Mouse (Mus musculus) heart, postnatal 14 days (tissue): ENCODE data around the gene Zfyve16. TPM values are rescaled to one million over a fixed set of nuclear protein-coding genes. Genes with fewer than 3 reads are reported as not detected.

Experiments
- DNase-seq, 2 experiments: peaks; one replicate each; pipeline ENCODE4 v3.0.0; 2021 to 2022
- intact Hi-C: fragments of 180-260 bp; cut with DNase I; formaldehyde crosslinking; loops from one replicate; pipeline ENCODE4 v1.15.1; 2025
- long read RNA-seq, 2 experiments: library from polyadenylated mRNA; stranded (forward); transcript quantifications; one replicate each; pipeline ENCODE4 v2.0.0; 2021
- total RNA-seq, 2 experiments: library from RNA; stranded (reverse); gene quantifications; 2 replicates each; pipeline ENCODE4 v1.2.3; 2021

Gene Zfyve16
- 10 to 100 TPM; 16.3 to 17.2 TPM for total RNA-seq
- long read RNA-seq, experiment 1, full-length matches to known transcripts = 7 of 9 reads
- long read RNA-seq, experiment 1, partial matches to known transcripts = 2 of 9 reads
- long read RNA-seq, experiment 1, other reads (novel, unspliced or antisense) = 0 of 9 reads
- long read RNA-seq, experiment 2, full-length matches to known transcripts = 6 of 15 reads
- long read RNA-seq, experiment 2, partial matches to known transcripts = 3 of 15 reads
- long read RNA-seq, experiment 2, other reads (novel, unspliced or antisense) = 6 of 15 reads

DNA sequence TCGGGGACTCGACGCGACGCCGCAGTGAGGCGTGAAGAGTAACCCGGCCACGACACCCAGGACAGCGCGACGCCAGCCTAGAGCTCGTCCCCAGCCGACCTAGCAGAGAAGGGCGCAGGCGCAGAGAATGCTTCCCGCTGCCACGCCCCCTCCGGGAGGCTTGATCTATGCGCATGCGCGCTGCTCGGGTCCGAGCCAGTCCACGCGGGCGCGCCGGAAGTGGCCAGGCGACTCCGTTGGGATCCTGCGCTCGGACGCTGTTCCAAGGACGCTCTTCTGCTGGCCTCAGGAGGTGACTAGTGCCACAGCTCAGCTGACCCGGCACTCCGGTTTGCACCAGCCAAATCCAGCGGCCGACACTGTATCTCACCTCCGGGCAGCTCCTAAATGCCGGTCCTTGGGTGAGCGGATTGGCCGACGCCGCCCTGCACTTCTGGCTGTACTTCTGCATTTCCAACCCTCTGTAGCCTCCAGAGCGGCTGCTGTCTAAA is at the start of gene Zfyve16:
Gene Zfyve16 (minus strand): TSS at position 148 of the 491 bp plus-strand sequence.
- intact Hi-C loops = no loop called here

DNA sequence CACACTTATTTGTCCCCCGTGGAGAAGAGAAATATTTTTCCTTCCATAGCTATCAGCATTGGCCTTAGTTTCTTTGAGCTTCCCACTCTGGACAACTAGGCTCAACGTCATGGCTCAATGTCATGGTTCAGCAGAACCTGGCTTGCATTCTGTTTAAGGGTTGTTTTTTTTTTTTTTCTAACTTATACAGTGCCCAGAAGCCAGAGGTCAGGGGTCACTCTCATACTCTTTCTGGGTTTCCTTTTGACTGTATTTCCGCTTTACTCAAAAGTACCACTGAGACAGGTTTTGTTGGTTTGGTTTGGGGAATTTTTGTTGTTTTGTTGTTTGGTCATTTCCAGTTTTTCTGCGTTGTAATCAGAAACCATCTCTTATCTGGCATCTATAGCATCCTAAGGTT is 47.5 kb upstream of the Zfyve16 start:
- intact Hi-C loops = no loop called here
- no peak for DNase-seq

More for the DNA sequence above, at the start of gene Zfyve16:
- DNase-seq = peak; percentile 99

DNA sequence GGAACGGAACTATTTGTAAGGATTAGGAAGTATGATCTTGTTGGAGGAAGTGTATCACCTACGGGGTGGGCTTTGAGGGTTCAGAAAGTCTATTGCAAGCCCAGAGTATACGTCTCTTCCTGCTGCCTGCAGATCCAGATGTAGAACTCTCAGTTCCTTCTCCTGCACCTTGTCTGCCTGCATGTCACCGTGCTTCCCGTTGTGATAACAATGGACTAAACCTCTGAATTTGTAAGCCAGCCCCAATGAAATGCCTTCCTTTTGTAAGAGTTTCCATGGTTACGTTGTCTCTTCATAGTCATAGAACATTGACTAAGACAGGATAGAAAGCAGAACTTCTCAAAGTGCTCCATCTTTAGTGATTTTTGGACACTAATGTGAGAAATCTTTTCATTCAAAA is 46.0 kb upstream of the Zfyve16 start:
- DNase-seq = no peak
- intact Hi-C loops = no loop called here

DNA sequence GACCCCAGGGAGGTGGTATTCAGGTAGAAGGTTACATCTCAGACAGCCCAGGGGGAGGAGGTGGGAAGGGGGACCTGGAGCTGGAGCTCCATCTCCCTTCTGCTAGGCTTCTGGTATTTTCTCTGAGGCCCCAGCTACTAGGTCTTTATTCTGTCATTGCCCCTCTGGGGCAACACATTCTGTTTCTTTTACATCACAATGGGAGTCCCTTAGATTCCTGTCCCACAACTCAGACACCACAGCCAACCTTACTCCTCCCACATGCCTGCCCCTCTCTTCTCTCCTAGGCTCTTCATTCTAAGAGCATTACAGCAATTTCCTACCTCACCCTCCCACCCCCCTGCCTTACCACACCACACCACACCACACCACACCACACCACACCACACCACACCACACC is 45.4 kb upstream of the Zfyve16 start, which contains the start of gene Spz1:
Gene Spz1 (minus strand): TSS at position 101 of the 400 bp plus-strand sequence.
- intact Hi-C loops = no loop called here

DNA sequence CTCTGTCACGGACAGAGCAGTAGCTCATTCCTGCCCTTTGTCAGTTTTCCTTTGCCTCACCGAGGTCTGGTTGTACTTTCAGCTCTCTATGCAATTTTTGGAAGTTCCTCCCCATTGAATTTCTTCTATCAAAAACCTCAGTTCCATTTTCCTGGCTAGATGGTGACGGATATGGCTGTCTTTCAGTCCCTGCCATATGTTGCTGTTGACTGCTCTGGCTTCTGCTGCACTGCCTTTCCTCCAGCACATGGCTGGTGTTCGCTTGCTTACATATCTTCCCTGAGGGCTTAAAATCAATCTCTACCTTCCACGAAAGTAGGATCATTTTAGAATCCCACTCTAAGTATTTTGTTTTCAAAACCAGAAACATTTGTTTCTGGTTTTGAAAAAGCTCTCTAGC is 28.8 kb upstream of the Zfyve16 start:
- intact Hi-C loops = no loop called here
- no peak for DNase-seq

More for the DNA sequence above, 45.4 kb upstream of the Zfyve16 start, which contains the start of gene Spz1:
- DNase-seq = no peak

DNA sequence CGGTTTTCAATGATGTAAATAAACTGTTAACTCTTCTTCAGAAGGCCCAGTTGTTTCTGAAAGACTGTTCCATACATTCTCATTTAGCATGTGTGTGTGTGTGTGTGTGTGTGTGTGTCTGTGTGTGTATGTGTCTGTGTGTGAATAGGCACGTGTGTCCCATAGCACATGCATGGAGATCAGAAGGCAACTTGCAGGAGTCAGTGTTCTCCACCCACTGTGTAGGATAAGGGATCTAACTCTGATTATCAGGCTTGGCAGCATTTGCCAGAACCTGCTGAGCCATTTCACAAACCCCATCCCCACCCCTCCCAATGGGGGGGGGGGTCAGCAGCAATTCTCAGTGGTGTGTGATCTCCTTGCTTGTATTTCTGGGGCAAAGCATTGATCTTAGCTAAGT is 26.6 kb upstream of the Zfyve16 start:
- no peak for DNase-seq
- intact Hi-C loops = no loop called here

DNA sequence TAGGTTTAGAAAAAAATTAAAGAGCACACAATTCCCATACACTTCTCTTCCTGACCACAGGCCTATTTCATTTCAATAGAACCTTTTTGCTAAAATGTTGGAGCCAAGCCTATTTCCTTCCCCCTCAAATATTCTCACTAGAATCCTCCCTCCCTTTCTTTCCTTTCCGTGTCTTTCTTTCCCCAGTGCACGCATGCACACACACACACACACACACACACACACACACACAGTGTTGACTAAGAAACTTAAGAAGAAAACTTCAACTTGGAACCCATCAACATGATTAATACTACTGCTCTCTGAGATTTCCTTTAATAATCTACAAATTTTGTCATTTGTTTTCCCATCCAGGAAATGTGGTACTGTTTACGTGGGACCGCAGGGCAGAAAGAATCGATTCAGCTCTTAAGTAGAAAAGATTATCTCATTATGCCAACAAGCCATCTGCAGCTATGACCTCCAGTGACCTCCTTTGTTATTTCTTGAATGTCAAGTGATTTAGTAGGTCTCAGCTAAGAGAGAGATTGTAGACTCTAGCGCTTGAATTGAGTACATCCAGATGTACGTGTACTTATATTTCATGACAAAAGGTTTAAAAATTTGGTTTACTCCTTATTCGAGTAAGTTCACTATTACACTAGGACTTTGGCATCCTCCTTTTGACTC is 25.9 kb upstream of the Zfyve16 start:
- intact Hi-C loops = no loop called here
- DNase-seq = no peak

DNA sequence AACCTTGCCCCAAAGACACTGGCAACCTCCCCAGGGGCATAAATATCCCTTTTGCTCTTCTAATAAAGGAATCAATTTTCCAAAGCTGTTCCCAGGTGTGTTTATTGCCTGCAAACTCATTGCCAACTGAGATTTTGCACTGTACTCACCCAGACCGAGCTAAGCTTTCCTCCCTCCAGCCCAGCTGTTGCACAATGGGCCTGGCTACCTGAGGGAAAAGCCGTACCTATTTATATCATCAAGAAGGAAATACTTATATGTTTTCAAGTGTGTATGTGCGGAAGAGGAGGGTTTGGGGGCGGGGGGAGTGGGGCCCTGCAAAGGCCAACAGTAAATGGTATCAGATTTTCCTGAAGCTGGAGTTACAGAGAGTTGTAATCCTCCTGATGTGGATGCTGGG is 16.4 kb upstream of the Zfyve16 start:
- no peak for DNase-seq
- intact Hi-C loops = no loop called here

DNA sequence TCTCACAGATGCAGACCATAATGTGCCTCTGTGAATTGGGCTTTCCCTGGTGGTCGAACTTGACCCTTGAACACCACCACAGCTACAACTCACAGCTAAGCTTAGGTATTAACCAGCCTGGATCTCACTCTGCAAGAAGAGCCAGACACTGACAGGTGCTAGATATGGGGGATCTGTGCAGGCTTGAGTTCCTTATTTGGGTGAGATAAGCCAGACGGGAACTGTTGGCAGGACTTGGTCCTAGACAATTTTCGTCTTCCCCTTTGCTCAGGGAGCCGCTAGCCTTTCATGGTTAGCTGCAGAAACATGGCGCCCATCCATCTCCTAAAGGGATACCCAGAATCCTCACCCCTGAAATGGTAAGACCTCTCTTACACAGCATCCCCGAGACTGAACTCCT is 10.3 kb upstream of the Zfyve16 start:
- DNase-seq = no peak
- intact Hi-C loops = no loop called here

DNA sequence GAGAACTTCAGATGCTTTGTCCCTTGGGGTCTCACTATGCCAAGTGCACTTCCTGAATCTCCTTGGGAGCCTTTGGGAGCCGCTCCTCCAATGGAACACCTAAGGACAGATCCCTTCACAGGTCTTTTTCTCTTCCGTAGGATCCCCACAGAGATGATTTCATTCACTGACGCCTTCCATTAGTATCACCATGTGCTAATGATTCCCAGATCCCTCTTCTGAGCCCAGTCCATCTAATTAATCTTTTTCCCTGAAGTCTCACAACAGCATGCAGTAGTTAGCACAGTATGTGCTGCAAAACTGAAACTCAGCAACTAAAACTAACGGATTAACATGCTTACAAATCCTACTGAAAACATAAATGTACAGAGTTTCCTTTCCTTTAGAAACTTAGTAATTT is 8.5 kb upstream of the Zfyve16 start:
- DNase-seq = no peak

DNA sequence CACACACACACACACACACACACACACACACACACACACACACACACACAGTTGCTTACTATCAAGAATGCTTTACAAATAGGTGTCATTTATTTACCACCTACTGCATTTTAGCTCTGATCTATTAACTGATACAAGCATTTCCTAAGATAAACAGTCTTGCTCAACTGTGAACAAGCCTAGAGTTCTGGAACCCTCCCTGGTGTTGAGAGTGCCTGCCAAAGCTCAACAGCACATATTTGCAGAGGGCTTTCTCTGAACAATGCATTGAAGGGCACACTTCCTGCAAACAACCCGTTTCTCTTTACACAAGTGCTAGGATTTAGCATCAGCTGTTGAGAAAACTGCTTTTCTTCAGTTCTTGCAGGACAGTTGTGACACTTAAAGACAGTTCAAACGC is 3.1 kb upstream of the Zfyve16 start:
- DNase-seq = no peak
- intact Hi-C loops = no loop called here

More for the DNA sequence above, 8.5 kb upstream of the Zfyve16 start:
- intact Hi-C loops = no loop called here

DNA sequence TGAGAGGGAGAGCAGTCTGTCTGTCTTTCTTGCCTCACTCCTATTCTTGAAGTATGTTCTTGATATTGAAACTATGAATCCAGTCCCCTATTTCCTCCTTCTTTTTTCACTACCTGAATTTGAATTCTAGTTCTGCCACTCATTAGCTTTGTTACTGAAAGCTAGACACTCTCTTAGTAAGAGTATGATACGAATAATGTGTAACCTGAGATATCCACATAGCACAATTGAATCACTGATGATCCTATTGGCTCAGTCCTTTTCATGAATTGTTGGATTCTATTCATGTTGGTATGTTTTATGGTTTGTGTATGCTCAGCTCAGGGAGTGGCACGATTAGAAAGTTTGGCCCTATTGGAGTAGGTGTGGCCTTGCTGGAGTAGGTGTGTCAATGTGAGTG is 1.5 kb upstream of the Zfyve16 start:
- intact Hi-C loops = no loop called here
- DNase-seq = no peak

DNA sequence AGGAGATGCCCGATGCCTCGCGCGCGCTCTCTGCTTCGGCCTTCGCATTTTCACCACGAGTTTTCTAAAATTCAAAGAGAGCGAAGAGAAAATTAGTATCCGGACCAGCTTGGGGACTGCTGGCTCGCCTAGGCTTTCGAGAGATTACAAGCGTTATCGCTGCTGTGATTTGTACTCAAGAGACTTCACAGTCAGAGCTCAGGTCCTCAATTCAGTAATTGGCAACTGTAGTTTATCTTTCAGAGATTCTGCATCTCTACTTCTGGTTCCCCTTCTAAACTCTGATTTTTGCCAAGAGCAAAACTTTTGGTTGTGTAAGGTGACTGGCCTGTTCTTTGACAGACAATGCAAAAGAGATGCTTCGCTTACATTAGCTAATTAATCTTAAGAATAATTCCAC is 569 bp upstream of the Zfyve16 start:
- intact Hi-C loops = no loop called here
- DNase-seq = no peak

DNA sequence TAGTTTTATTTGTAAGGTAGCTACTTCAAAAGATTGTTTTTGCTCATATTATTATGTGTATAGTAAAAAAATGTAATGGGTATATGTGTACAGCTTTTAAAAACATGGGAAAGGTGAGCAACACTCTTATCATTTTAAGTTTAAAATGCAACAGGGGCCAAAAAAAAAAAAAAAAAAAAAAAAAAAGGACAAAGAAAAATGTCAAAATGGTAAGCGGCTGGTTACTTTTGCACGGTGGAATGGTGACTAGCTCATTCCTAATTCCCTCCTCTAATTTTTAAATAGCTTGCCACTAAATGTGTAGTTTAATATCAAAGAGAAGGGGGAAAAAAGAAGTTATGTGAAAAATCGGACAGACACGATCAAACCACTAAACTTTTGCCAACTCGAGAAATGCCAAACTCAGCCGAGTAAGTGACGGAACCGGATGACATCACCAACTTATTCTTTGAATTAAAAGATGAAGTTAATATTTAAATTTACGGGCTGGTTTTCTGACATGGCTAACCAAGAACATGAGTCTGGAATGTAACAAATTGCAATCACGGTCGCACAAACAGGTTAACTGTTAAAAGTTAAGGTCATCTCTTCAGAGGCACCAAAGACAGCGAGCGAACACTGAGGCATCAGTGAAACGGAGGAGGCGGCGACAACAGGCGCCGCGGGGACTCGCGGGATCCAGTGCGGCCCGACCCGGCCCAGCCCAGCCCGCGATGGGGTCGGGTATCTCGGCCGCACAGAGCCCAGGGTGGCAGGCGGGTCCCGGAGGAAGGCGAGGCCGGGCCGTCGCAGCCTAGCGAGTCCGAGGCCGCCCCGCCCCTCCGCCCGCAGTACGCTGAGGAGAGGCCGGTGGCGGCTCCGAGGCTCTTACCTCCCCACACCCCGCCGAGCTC is 594 bp downstream of the Zfyve16 start:
- no peak for DNase-seq
- intact Hi-C loops = no loop called here

DNA sequence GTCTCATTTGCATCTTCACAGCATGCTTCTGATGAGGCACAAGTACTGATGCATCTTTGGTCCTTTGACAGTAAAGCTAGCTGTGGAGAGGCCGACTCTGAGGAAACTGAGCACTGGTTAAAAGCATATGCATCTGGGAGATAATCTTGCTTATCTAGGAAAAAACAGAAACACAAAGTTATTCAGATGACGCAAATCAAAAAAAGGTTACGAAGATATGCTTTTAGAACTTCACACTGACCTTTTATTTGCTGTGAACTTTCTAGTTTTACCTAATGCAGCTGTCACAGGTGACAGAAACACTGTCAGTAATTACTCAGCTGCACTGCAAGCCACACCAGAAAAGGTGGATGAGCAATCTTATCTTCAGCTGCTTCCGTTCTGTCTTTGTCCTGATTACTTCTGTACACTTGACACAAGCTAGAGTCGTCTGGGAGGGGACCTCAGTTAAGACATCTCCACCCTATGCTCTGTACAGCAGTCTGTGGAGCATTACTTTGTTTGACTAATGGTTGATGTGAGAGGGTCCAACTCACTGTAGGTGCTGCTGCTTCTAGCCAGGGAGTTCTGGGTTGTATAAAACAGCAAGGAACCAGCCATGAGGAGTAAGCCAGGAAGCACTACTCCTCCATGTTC is 7.4 kb downstream of the Zfyve16 start:
- DNase-seq = no peak
- intact Hi-C loops = no loop called here

DNA sequence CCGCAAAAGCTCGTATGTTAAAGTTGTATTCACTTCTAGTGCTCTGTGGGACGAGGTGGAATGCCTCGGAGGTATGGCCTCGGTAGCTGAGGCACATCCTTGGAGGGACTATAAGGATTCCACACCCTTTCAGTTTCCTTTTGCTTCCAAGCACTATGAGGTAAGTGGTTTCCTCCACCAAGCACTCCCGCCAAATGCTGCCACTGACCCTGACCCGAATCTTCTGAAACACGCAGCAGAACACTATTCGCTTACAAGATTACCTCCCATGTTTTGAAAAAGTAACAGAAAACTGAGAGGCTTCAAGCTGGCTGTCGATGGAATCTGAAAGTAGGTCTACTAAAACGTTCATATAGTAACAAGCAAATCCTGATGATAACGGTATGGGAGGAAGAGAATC is 25.8 kb downstream of the Zfyve16 start:
- no peak for DNase-seq
- intact Hi-C loops = no loop called here

DNA sequence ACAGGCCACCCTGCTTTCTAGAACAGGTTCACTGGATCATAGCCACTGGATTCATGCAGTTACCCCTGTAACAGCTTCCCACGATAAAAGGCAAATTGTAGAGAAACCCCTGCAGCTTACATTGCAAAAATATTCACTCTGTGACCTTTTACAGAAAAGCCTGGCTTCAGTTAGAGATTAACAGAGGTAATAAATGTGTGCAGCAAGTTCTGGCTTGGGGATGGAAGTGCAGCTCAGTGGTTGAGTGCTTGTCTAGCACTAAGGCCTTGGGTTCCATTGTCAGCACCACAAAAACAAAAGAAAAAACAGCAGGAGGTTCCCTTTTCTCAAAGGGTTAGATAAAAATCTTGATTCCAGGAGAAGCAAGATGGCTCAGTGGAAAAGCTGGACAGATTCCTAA is 38.7 kb downstream of the Zfyve16 start:
- intact Hi-C loops = no loop called here
- DNase-seq = no peak

DNA sequence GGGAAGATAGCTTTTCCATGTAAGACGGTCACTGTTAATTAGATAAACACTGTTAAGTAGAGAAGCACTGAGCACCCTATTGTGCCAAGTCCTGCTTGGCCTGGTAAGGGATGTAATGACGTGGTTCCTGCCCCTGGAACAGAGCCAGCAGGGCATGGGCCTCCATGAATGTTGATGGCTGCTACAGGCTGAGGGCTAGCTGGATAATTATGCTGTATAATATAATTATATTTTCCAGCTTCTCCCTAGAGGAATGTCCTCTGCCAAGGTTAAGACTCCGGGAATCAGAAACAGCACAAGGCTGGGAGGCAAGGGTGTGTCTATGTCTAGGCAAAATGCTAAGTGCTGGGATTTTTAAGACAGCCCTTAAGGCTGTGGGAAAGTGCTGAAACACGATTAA is 39.9 kb downstream of the Zfyve16 start:
- DNase-seq = no peak

DNA sequence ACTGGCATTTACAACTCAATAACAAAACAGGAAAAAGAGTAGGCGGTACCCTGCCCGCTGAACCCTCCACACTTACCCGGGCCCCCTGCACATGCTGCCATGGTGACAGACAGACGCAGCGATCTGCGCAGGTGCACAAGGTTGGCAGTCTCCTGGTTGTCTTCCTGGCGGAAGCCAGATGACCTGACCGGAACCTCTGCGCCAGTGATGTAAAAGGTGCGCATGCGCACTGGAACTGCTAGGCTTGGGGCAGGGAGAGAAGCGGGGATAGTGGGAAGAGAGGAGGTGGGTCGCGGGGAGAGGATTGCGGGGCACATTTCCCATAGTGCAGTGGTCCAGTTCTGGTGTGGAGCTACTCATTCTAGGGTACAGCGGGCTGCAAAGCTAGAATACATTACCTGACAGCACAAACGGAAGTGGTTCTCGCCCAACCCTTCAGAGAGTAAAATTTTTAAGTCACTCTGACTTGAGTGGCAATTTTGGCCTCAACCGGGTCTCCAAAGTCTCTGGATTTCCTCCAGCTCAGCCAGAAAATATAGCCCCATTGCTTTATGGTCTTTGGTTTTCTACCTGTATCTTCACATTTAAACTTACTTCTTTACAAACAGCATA is 46.7 kb downstream of the Zfyve16 start, which contains the start of gene Fam151b:
Gene Fam151b (minus strand): TSS at position 164 of the 612 bp plus-strand sequence.
- intact Hi-C loops = loop anchor here (2.0 kb wide), 2 partner anchors 129 to 575 kb away; partner anchors contain the start of genes Dhfr and Msh3
- DNase-seq = peak; percentile 85 to 88

More for the DNA sequence above, 39.9 kb downstream of the Zfyve16 start:
- intact Hi-C loops = no loop called here

DNA sequence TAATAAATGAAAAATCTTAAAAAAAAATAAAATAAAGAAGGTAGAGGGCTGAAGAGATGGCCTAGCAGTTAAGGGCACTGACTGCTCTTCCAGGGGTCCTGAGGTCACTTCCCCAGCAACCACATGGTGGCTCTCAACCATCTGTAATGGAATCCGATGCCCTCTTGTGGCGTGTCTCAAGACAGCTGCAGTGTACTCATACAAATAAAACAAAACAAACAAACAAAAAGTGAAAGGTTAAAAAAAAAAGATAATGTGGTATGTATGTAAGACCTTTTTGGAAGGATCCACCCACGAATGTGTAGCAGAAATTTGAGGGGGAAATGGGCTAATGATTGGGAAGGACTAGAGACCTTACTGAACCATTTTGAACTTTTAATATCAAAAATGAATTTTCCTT is 47.3 kb downstream of the Zfyve16 start:
- peak; percentile 26 to 54 for DNase-seq
- intact Hi-C loops = loop anchor here (2.0 kb wide), 2 partner anchors 129 to 575 kb away; partner anchors contain the start of genes Dhfr and Msh3
